Mouse (Mus musculus) small intestine, adult 2 months (tissue): Measurements from ENCODE around the gene Sprr1b. TPM values are rescaled to one million over a fixed set of nuclear protein-coding genes. Genes with fewer than 3 reads are reported as not detected.

ENCODE experiments used
- H3K27ac ChIP-seq: fragments of 200-500 bp; 2 replicates; pipeline ENCODE4 v1.5.1; 2012; ENCODE audit warnings: low read depth, low read length, control low read depth, inconsistent platforms; ENCODE audit not compliant: insufficient read depth
- H3K27me3 ChIP-seq: fragments of 200-500 bp; 2 replicates; pipeline ENCODE4 v1.6.1; 2012; ENCODE audit warnings: mild to moderate bottlenecking, moderate library complexity, low read length, inconsistent platforms; ENCODE audit not compliant: control insufficient read depth, insufficient read depth
- H3K36me3 ChIP-seq: fragments of 200-500 bp; 2 replicates; pipeline ENCODE4 v1.6.1; 2012; ENCODE audit warnings: mild to moderate bottlenecking, low read length, control low read depth, inconsistent platforms; ENCODE audit not compliant: control insufficient read depth, insufficient read depth
- H3K4me1 ChIP-seq: fragments of 200-500 bp; 2 replicates; pipeline ENCODE4 v1.6.1; 2012; ENCODE audit warnings: low read length, inconsistent platforms, mixed read lengths; ENCODE audit not compliant: control insufficient read depth, insufficient read depth, insufficient read length
- H3K4me3 ChIP-seq: fragments of 200-500 bp; 2 replicates; pipeline ENCODE4 v1.5.1; 2012; ENCODE audit warnings: low read depth, mild to moderate bottlenecking, control low read depth, inconsistent platforms, low read length, moderate library complexity
- CTCF ChIP-seq: fragments of 200-500 bp; IDR thresholded peaks from 2 replicates; pipeline ENCODE4 v1.5.1; 2012; ENCODE audit warnings: low read depth, mild to moderate bottlenecking, control low read depth, inconsistent platforms, low read length, moderate library complexity, mixed read lengths; ENCODE audit not compliant: insufficient replicate concordance, insufficient read length; ENCODE audit errors: extremely low read depth
- POLR2A ChIP-seq: fragments of 200-500 bp; IDR thresholded peaks from 2 replicates; pipeline ENCODE4 v1.6.1; 2012; ENCODE audit warnings: low read depth, mild to moderate bottlenecking, control low read depth, inconsistent platforms, low read length, moderate library complexity
- WGBS: fragments of 180-500 bp; shearing (Covaris S2); methylation state at CpG from one replicate; pipeline ENCODE4 v1.1.7; 2018; 5-methylcytosine and 5-hydroxymethylcytosine counted together
- polyA plus RNA-seq: library from polyadenylated mRNA; depleted of rRNA; stranded (reverse); fragments of >200 nt; gene quantifications from 2 replicates; pipeline ENCODE4 v1.2.3, GENCODE M21; 2012; rRNA removed

Gene Sprr1b
- polyA plus RNA-seq, 1 experiment = not detected

DNA sequence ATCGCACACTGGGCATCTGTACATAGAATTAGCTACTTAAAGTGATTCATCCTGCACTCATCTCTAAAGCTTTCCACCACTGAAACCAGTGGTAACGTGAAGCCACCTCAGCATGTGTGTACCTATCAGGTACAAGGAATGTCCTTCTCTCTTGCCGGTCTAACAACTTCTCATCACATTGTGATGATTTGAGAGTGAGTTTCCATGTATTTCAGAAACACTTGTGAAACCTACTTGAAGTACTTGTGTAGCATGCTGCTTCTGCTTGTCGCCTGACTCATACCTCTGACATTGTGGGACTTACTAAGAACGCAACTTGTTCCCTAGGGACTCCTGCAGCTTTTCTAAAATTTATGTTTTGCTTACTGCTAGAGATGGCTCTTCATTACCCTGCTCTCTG, 16.6 kb upstream of the Sprr1b start:
- no peaks in the 10 kb centered on the region for H3K27me3 ChIP-seq
- no peaks in the 10 kb centered on the region for H3K4me1 ChIP-seq
- H3K36me3 ChIP-seq = no peaks in the 10 kb centered on the region
- TF ChIP-seq CTCF (no peak), POLR2A (no peak)
- no peak overlapping the region for H3K27ac ChIP-seq
- no peak overlapping the region for H3K4me3 ChIP-seq
- 89% methylated on average over 5 of the region's 5 CpGs for WGBS

DNA sequence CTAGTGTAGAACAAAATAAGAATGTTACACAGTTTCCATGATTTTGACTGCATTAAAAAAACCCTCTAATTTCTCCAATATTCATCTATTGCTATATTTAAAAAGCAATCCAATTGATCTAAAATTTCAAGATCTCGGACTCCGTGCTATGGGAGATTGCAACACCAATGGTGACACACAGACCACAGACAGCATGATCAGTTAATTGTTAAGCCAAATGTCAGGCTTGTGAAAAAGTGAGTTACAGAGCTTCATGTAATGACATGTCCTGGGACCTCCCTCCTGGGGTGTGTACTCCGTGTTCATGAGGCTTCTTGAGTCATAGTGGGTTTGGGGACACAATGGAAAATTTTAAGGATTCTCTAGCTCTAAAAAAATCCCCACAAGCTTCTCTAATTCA, 1.6 kb upstream of the Sprr1b start:
- 82% methylated on average over 3 of the region's 3 CpGs for WGBS
- Histone ChIP-seq H3K36me3 (no peaks in the 10 kb centered on the region), H3K27ac (no peak overlapping the region), H3K4me3 (no peak overlapping the region), H3K4me1 (no peaks in the 10 kb centered on the region), H3K27me3 (no peaks in the 10 kb centered on the region)
- TF ChIP-seq CTCF (no peak), POLR2A (no peak)

DNA sequence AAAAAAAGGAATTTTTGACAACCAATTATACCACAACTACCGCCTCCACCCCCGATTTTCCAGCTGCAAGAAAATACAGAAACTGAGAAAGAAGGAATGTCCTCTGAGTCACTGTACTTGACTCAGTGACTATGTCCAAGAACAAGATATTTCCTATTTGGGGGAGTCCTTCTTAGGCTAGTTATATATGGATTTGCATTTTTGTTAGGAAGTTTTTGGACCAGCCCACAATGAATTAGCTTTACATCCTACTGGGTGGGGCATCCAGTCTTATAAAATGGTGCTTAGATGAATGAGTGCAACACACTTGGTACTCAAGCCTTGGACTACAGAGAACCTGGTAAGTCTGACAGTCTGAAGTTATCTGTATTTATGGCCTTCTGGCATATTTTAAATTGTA, 6.3 kb downstream of the Sprr1b start, which contains the start of gene Sprr2k:
TSS of gene Sprr2k (plus strand) at position 301 of the 400 bp plus-strand sequence.
- Histone ChIP-seq H3K27ac (no peak within 1 kb of the TSS), H3K4me3 (no peak within 1 kb of the TSS), H3K36me3 (no peaks in the 10 kb centered on the region), H3K4me1 (no peaks in the 10 kb centered on the region), H3K27me3 (no peaks in the 10 kb centered on the region)
- TF ChIP-seq CTCF (no peak), POLR2A (no peak)
- WGBS = 86% methylated on average over 2 of the region's 2 CpGs

DNA sequence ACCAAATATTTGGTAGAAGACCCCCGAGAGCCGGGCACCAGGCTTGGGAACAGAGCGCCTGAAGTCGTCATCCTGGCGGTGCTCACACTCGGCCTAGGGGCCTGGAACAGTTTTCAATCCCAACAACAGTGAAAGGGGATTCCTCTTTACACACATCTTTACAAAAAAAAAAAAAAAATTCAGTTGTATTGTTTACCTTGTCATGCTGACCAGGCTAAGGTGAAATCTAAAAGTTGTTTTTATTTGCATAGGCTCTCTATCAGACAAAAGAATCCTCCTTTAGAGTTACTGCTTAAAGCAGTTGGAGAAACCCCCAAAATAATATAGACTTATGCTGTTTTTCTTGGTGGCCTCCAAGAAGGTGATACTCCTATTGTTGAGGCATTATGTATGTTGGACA, 9.3 kb downstream of the Sprr1b start, which contains the start of gene Gm9774:
TSS of gene Gm9774 (minus strand) at position 101 of the 400 bp plus-strand sequence.
- Histone ChIP-seq H3K27ac (no peak within 1 kb of the TSS), H3K27me3 (no peaks in the 10 kb centered on the region), H3K36me3 (no peaks in the 10 kb centered on the region), H3K4me1 (no peaks in the 10 kb centered on the region), H3K4me3 (no peak within 1 kb of the TSS)
- WGBS = 92% methylated on average over 6 of the region's 6 CpGs
- no peak for TF ChIP-seq POLR2A

DNA sequence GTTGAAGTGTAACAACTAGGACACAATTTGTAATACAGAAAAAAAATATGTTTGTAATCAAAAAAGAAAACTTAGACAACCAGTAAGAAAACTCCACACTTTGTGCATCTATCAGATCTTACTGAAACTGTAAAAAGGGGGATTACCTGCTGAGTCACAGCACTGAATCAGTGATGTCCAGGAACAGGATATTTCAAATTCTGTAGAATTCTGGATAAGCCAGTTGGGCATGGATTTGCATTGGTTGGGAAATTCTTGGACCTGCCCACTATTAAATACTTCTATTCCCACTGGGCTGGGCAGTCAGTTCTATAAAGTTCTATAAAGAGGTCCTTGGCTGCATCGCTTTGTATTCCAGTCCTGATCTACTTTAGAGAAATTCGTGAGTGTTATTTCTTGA, 20.8 kb downstream of the Sprr1b start, which contains the start of gene Sprr2j-ps:
TSS of gene Sprr2j-ps (plus strand) at position 301 of the 400 bp plus-strand sequence.
- H3K4me1 ChIP-seq = no peaks in the 10 kb centered on the region
- no peak for TF ChIP-seq CTCF
- H3K27me3 ChIP-seq = no peaks in the 10 kb centered on the region
- no peak within 1 kb of the TSS for H3K4me3 ChIP-seq
- WGBS = 87% methylated on average over 2 of the region's 2 CpGs
- no peak within 1 kb of the TSS for H3K27ac ChIP-seq
- H3K36me3 ChIP-seq = no peaks in the 10 kb centered on the region

DNA sequence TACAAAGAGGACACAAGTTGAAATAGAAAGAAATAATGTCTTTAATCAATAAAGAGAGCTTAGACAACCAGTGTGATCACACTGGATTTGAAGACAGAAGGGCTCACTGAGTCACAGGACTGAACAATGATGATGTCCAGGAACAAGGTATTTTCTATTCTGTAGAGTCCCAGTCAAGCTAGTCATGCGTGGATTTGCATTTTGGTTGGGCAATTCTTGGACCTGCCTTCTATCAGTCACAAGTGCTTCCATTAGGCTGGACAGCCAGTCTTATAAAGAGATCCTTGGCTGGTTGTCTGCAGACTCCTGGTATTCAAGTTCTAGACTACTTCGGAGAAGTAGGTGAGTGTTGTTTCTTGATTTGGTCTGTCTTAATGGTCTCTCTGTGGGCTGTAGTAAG, 30.9 kb downstream of the Sprr1b start, which contains the start of gene Sprr2i:
TSS of gene Sprr2i (plus strand) at position 301 of the 400 bp plus-strand sequence.
- 87% methylated on average over 2 of the region's 2 CpGs for WGBS
- H3K4me3 ChIP-seq = no peak within 1 kb of the TSS
- H3K36me3 ChIP-seq = no peaks in the 10 kb centered on the region
- H3K4me1 ChIP-seq = no peaks in the 10 kb centered on the region
- TF ChIP-seq POLR2A = no peak
- TF ChIP-seq CTCF = no peak
- no peak within 1 kb of the TSS for H3K27ac ChIP-seq
- H3K27me3 ChIP-seq = no peaks in the 10 kb centered on the region

DNA sequence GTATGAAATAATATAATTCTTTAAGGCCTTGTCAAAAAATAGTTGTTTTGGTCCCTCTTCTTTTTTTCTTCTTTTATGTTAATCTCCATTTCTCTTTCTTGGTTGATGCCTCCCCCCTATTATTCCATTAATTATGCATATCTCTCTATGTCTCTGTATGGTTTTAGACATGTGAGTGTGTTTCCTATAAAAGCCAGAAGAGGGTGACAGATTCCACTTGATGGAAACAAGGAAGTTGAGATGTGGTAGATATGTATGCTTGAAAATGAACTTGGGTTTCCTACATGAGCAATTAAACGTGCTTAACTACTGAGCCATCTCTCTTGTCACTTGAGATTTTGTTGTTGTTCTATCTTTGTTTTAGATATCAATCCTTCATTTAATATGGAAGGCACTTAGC, 44.3 kb downstream of the Sprr1b start:
- TF ChIP-seq CTCF (no peak), POLR2A (no peak)
- 9% methylated on average over 1 of the region's 1 CpGs for WGBS
- no peaks in the 10 kb centered on the region for H3K4me1 ChIP-seq

More for the DNA sequence above, 44.3 kb downstream of the Sprr1b start:
- no peak overlapping the region for H3K4me3 ChIP-seq
- no peak overlapping the region for H3K27ac ChIP-seq
- H3K36me3 ChIP-seq = no peaks in the 10 kb centered on the region
- no peaks in the 10 kb centered on the region for H3K27me3 ChIP-seq

Other genes starting within 250 kb of the Sprr1b start
- 62.1 and 77.3 TPM in 2 replicates for gene Sprr2a1, start 223.0 kb downstream of the Sprr1b start, polyA plus RNA-seq
- 35,085 and 54,275 TPM in 2 replicates for gene Sprr2a2, start 222.9 kb downstream of the Sprr1b start, polyA plus RNA-seq
- 208 and 247 TPM in 2 replicates for gene Sprr2a3, start 153.4 kb downstream of the Sprr1b start, polyA plus RNA-seq
- gene Sprr2b, start 122.2 kb downstream of the Sprr1b start, polyA plus RNA-seq = not detected in 2 replicates
- not detected in 2 replicates for gene Sprr2d, start 99.6 kb downstream of the Sprr1b start, polyA plus RNA-seq
- gene Sprr2e, start 86.6 kb downstream of the Sprr1b start, polyA plus RNA-seq = not detected in 2 replicates
- gene Sprr2f, start 73.6 kb downstream of the Sprr1b start, polyA plus RNA-seq = not detected in 2 replicates
- gene Sprr2h, start 53.1 kb downstream of the Sprr1b start, polyA plus RNA-seq = not detected in 2 replicates
- not detected in 2 replicates for gene Sprr2i, start 30.8 kb downstream of the Sprr1b start, polyA plus RNA-seq
- not detected in 2 replicates for gene Sprr2j-ps, start 20.7 kb downstream of the Sprr1b start, polyA plus RNA-seq
- gene Gm9774, start 9.4 kb downstream of the Sprr1b start, polyA plus RNA-seq = 3.7 and 8.0 TPM in 2 replicates
- gene Sprr2k, start 6.2 kb downstream of the Sprr1b start, polyA plus RNA-seq = not detected in 2 replicates
- gene Sprr3, start 19.9 kb upstream of the Sprr1b start, polyA plus RNA-seq = 0.19 TPM in 1 of 2 replicates, not detected in the other
- 43.3 and 86.0 TPM in 2 replicates for gene Sprr1a, start 47.1 kb upstream of the Sprr1b start, polyA plus RNA-seq
- not detected in 2 replicates for gene Sprr4, start 61.7 kb upstream of the Sprr1b start, polyA plus RNA-seq
- not detected in 2 replicates for gene 2310046K23Rik, start 95.7 kb upstream of the Sprr1b start, polyA plus RNA-seq
- gene Ivl, start 134.9 kb upstream of the Sprr1b start, polyA plus RNA-seq = 0.34 TPM in 1 of 2 replicates, not detected in the other
- gene Smcp, start 150.2 kb upstream of the Sprr1b start, polyA plus RNA-seq = 0.62 TPM in 1 of 2 replicates, not detected in the other
- gene 2210017I01Rik, start 168.7 kb upstream of the Sprr1b start, polyA plus RNA-seq = not detected in 2 replicates
- gene Lce6a, start 182.9 kb upstream of the Sprr1b start, polyA plus RNA-seq = not detected in 2 replicates
- gene Lce1a1, start 209.5 kb upstream of the Sprr1b start, polyA plus RNA-seq = not detected in 2 replicates
- not detected in 2 replicates for gene Lce1b, start 218.1 kb upstream of the Sprr1b start, polyA plus RNA-seq
- not detected in 2 replicates for gene Lce1a2, start 231.5 kb upstream of the Sprr1b start, polyA plus RNA-seq
- not detected in 2 replicates for gene Lce1c, start 240.5 kb upstream of the Sprr1b start, polyA plus RNA-seq
- not detected in 2 replicates for gene Lce1d, start 248.4 kb upstream of the Sprr1b start, polyA plus RNA-seq